Mouse (Mus musculus) kidney, adult 2 months (tissue): ENCODE data around the gene Dusp11.
"Not testable (repeated sequence)": the region's sequence is repeated elsewhere in the genome, so short reads cannot be mapped to it uniquely, and the experiment has no call there.

Experiments used
- CTCF ChIP-seq: fragments of 200-500 bp; conservative IDR thresholded peaks from 2 replicates; pipeline ENCODE4 v1.5.1; 2011; ENCODE audit warnings: low read depth, mild to moderate bottlenecking, control low read depth, low read length, moderate library complexity, mixed read lengths; ENCODE audit not compliant: insufficient read depth, insufficient read length
- POLR2A ChIP-seq: fragments of 200-500 bp; IDR thresholded peaks from one replicate; pipeline ENCODE4 v1.6.1; 2011; ENCODE audit warnings: low read depth, low read length, control low read depth

GRCm38 (mm10) chr6:85989570-85989969 is 28.1 kb upstream of the Dusp11 start:
- TF ChIP-seq CTCF, POLR2A: not testable (repeated sequence)
